Mouse (Mus musculus): ENCODE results near the gene Ugt3a1. TPM values are rescaled to one million over a fixed set of nuclear protein-coding genes. Genes with fewer than 3 reads are reported as not detected.
"Not testable (repeated sequence)": the region's sequence is repeated elsewhere in the genome, so short reads cannot be mapped to it uniquely, and the experiment has no call there.

Gene Ugt3a1
- not detected in 2 replicates for polyA plus RNA-seq (2014; fragmentation: Nextera tagmentation; extraction: Ambion mirVana)

DNA sequence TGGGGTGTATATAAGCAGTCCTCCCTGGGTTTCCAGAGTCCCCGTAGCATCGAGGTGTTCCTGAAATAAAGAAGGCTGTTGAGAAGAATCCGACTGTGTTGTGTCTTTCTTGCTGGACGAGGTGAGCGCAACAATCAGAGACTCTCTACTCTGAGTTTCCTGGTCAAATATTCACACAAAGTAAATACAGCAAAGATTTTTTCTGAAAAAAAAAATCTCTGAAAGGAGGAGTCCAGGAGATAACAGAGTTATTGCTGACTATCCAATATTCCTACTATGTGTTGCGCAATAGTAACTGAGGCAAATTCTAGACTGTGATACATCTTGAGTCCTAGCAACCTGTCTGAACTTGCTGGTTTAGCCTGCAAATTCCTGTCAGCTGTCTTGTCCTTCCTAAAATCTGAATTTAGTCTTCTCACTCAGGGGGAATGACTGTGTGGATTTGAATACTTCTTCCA lies at the start of gene Ugt3a1:
Gene Ugt3a1, plus strand, starts transcription at position 51 of the 458 bp plus-strand sequence.
- Histone ChIP-seq H3K9ac (ENCODE audit: low read depth, low read length) (no peak within 1 kb of the TSS), H3K27ac (replicated peaks; ENCODE audit: low read depth, low read length) (no peak within 1 kb of the TSS), H3K4me2 (ENCODE audit: low read depth, low read length) (no peak within 1 kb of the TSS), H3K4me1 (ENCODE audit: control insufficient read depth, insufficient read depth, low read length) (no peaks in the 10 kb centered on the region), H3K27me3 (replicated peaks; ENCODE audit: control insufficient read depth, insufficient read depth, low read length) (no peaks in the 10 kb centered on the region), H3K9me3 (ENCODE audit: control insufficient read depth, low read length) (no peaks in the 10 kb centered on the region), H3K4me3 (ENCODE audit: low read depth, low read length) (no peak within 1 kb of the TSS), H3K36me3 (ENCODE audit: control insufficient read depth, insufficient read depth, low read length) (no peaks in the 10 kb centered on the region)
- DNase-seq (ENCODE audit: low spot score) (no peak), ATAC-seq (ENCODE audit: low read depth) (no peak)
- 92% methylated on average over 6 of the region's 6 CpGs for WGBS

DNA sequence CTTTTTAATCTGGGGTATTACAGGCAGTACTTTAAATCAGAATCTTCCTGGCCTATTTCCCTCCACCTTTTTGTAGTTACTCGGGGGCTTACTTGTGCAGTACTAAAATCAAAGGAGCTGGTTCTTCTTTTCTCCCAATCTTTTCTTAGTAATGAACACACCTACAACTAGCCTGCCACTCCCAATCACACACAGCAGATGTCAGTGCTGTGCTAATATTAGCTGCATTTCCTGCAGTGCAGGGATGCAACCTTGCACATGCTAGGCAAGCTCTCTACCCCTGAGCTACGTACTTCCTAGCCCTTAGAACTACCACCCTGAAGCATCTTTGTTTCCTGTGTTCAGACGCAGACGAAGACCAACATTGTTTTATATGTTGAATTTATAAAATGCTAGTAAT lies 45.8 kb upstream of the Ugt3a1 start:
- H3K9ac ChIP-seq (ENCODE audit: low read depth, low read length); ATAC-seq (ENCODE audit: low read depth); H3K27me3 ChIP-seq (replicated peaks; ENCODE audit: control insufficient read depth, insufficient read depth, low read length); H3K4me1 ChIP-seq (ENCODE audit: control insufficient read depth, insufficient read depth, low read length); DNase-seq (ENCODE audit: low spot score); H3K27ac ChIP-seq (replicated peaks; ENCODE audit: low read depth, low read length); H3K4me3 ChIP-seq (ENCODE audit: low read depth, low read length); H3K9me3 ChIP-seq (ENCODE audit: control insufficient read depth, low read length); H3K36me3 ChIP-seq (ENCODE audit: control insufficient read depth, insufficient read depth, low read length); H3K4me2 ChIP-seq (ENCODE audit: low read depth, low read length): not testable (repeated sequence)
- WGBS = 75% methylated on average over 4 of the region's 4 CpGs

DNA sequence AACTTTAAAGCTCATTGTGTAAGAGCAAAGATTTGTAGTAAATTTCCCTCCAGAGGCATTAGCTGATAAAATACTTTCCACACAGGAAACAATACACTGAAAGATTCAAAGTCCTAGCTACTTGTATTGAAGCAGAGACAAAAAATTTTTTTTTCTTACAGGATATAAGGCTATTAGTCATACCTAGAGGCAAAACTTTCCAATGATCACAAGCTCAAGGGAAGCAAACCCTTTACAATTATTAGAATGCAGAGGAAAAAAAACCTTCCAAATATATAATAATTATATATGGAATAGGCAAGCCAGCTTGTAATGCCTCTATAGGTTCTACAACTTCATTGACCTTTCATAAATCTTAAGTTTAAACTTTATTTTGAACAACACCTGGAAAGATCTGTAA lies 30.3 kb upstream of the Ugt3a1 start:
- no peak overlapping the region for H3K4me3 ChIP-seq (ENCODE audit: low read depth, low read length)
- no peak overlapping the region for H3K27ac ChIP-seq (replicated peaks; ENCODE audit: low read depth, low read length)
- H3K27me3 ChIP-seq (replicated peaks; ENCODE audit: control insufficient read depth, insufficient read depth, low read length) = no peaks in the 10 kb centered on the region
- ATAC-seq (ENCODE audit: low read depth) (no peak), DNase-seq (ENCODE audit: low spot score) (no peak)
- H3K4me1 ChIP-seq (ENCODE audit: control insufficient read depth, insufficient read depth, low read length) = no peaks in the 10 kb centered on the region
- no peaks in the 10 kb centered on the region for H3K9me3 ChIP-seq (ENCODE audit: control insufficient read depth, low read length)
- H3K4me2 ChIP-seq (ENCODE audit: low read depth, low read length) = no peak overlapping the region
- no peak overlapping the region for H3K9ac ChIP-seq (ENCODE audit: low read depth, low read length)
- H3K36me3 ChIP-seq (ENCODE audit: control insufficient read depth, insufficient read depth, low read length) = no peaks in the 10 kb centered on the region

DNA sequence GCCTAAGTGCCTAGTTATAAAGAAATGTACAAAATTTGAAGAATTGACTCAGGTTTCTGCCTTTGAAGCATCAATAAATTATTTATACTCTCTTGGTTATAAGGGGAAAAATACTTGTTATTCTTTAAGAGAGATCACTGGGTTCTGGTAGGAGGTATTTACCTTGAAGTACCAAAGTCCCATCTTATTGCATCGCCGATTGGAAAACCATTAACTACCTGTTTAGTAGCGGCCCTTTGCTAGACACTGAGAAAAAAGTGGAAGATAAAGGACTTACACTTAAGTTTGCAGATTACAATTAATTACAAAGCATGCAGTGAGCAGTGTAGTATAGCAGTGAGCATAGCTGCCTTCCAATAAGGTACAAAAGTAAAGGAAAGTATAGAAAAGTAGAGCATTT lies 23.8 kb upstream of the Ugt3a1 start:
- Histone ChIP-seq H3K36me3 (ENCODE audit: control insufficient read depth, insufficient read depth, low read length) (no peaks in the 10 kb centered on the region), H3K4me3 (ENCODE audit: low read depth, low read length) (no peak overlapping the region), H3K4me1 (ENCODE audit: control insufficient read depth, insufficient read depth, low read length) (no peaks in the 10 kb centered on the region), H3K27ac (replicated peaks; ENCODE audit: low read depth, low read length) (no peak overlapping the region), H3K9ac (ENCODE audit: low read depth, low read length) (no peak overlapping the region), H3K4me2 (ENCODE audit: low read depth, low read length) (no peak overlapping the region), H3K27me3 (replicated peaks; ENCODE audit: control insufficient read depth, insufficient read depth, low read length) (no peaks in the 10 kb centered on the region), H3K9me3 (ENCODE audit: control insufficient read depth, low read length) (no peaks in the 10 kb centered on the region)
- ATAC-seq (ENCODE audit: low read depth) (no peak), DNase-seq (ENCODE audit: low spot score) (no peak)
- 90% methylated on average over 3 of the region's 3 CpGs for WGBS

DNA sequence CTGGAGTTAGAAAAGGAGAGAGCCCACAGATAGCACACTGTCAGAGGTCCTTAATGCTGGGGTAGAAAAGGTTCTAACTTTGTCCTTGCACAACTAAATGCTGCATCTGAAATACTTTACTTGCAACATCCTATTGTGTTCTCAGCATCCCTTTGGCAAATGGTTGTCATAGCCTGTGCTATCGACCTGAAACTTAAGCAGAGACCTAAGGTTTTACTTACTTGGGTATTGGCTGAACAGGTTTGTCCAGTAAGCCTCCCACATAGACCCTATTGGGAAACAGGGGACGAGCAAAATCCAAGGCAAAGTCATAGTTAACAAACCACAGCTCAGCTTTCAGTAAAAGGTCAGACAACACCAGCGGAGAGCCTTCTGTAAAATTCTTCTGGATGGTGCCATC lies 16.1 kb upstream of the Ugt3a1 start:
- Histone ChIP-seq H3K27me3 (replicated peaks; ENCODE audit: control insufficient read depth, insufficient read depth, low read length) (no peaks in the 10 kb centered on the region), H3K27ac (replicated peaks; ENCODE audit: low read depth, low read length) (no peak overlapping the region), H3K36me3 (ENCODE audit: control insufficient read depth, insufficient read depth, low read length) (no peaks in the 10 kb centered on the region), H3K9me3 (ENCODE audit: control insufficient read depth, low read length) (no peaks in the 10 kb centered on the region), H3K9ac (ENCODE audit: low read depth, low read length) (no peak overlapping the region), H3K4me2 (ENCODE audit: low read depth, low read length) (no peak overlapping the region), H3K4me3 (ENCODE audit: low read depth, low read length) (no peak overlapping the region), H3K4me1 (ENCODE audit: control insufficient read depth, insufficient read depth, low read length) (no peaks in the 10 kb centered on the region)
- no peak for DNase-seq (ENCODE audit: low spot score)
- no peak for ATAC-seq (ENCODE audit: low read depth)
- 74% methylated on average over 3 of the region's 3 CpGs for WGBS

DNA sequence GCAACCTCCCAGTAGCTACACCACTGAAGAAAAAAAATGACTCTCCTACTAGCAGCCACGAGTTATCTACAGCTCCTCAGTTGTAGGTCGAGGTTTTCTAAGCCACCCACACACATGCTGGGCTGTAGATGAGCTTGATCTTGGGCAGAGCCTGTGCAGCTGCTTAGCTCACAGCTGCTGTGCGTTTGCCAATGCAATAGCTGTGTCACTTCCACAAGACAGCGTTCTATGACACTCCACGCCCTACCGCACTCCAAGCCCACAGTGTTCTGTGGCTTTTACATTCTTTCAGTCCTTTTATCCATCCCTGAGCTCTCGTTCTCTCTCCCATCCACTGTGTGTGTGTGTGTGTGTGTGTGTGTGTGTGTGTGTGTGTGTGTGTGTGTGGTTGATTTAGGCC lies 4.8 kb upstream of the Ugt3a1 start:
- ATAC-seq (ENCODE audit: low read depth) (no peak), DNase-seq (ENCODE audit: low spot score) (peak; percentile 3)
- no peak overlapping the region for H3K4me2 ChIP-seq (ENCODE audit: low read depth, low read length)
- no peak overlapping the region for H3K27ac ChIP-seq (replicated peaks; ENCODE audit: low read depth, low read length)
- H3K27me3 ChIP-seq (replicated peaks; ENCODE audit: control insufficient read depth, insufficient read depth, low read length) = no peaks in the 10 kb centered on the region
- no peak overlapping the region for H3K9ac ChIP-seq (ENCODE audit: low read depth, low read length)
- H3K36me3 ChIP-seq (ENCODE audit: control insufficient read depth, insufficient read depth, low read length) = no peaks in the 10 kb centered on the region
- H3K4me1 ChIP-seq (ENCODE audit: control insufficient read depth, insufficient read depth, low read length) = no peaks in the 10 kb centered on the region
- H3K4me3 ChIP-seq (ENCODE audit: low read depth, low read length) = no peak overlapping the region
- no peaks in the 10 kb centered on the region for H3K9me3 ChIP-seq (ENCODE audit: control insufficient read depth, low read length)
- WGBS = 66% methylated on average over 7 of the region's 7 CpGs

DNA sequence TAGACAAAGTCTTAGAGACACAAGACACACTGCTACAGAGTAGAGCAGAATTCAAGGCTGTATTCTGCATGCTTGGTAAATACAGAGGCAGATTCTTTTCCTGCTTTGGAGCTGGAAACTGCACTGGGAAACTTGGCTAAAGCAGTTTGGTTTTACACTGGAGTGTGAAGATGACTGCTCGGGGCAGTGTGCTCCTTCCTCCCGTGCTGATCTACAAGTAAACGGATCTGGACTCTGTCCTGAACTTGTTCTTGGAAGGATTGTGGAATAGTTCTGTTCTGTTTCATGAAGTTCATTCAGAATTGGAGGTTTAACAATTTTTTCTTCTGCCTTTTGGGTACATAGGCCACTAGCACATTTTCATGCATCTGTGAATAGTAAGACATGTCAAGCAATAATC lies 2.3 kb downstream of the Ugt3a1 start:
- no peaks in the 10 kb centered on the region for H3K27me3 ChIP-seq (replicated peaks; ENCODE audit: control insufficient read depth, insufficient read depth, low read length)
- WGBS = 76% methylated on average over 3 of the region's 3 CpGs
- no peaks in the 10 kb centered on the region for H3K36me3 ChIP-seq (ENCODE audit: control insufficient read depth, insufficient read depth, low read length)

DNA sequence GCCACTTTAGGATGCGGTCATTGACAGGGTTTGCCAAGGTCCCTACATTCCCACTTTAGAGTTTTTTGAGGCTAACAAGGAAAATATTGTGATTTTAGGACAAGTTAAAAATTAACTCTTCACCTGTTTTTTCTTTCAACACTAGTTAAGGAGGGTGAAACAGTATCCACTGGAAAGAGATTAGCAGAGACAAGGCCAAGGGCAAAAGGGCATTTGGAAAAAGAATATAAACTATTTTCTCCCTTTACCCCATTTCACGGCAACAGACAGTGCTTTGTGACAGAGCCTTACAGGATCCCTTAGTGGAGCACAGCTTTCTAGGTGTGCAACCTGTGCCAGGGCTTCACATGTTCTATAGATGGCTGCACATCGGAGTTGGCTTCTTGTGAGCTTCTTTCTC lies 2.9 kb downstream of the Ugt3a1 start:
- Histone ChIP-seq H3K4me3 (ENCODE audit: low read depth, low read length) (no peak overlapping the region), H3K4me1 (ENCODE audit: control insufficient read depth, insufficient read depth, low read length) (no peaks in the 10 kb centered on the region), H3K9me3 (ENCODE audit: control insufficient read depth, low read length) (no peaks in the 10 kb centered on the region), H3K27ac (replicated peaks; ENCODE audit: low read depth, low read length) (no peak overlapping the region), H3K9ac (ENCODE audit: low read depth, low read length) (no peak overlapping the region), H3K27me3 (replicated peaks; ENCODE audit: control insufficient read depth, insufficient read depth, low read length) (no peaks in the 10 kb centered on the region), H3K4me2 (ENCODE audit: low read depth, low read length) (no peak overlapping the region), H3K36me3 (ENCODE audit: control insufficient read depth, insufficient read depth, low read length) (no peaks in the 10 kb centered on the region)
- no peak for ATAC-seq (ENCODE audit: low read depth)
- 84% methylated on average over 3 of the region's 3 CpGs for WGBS
- no peak for DNase-seq (ENCODE audit: low spot score)

More for the DNA sequence above, 2.3 kb downstream of the Ugt3a1 start:
- no peak overlapping the region for H3K9ac ChIP-seq (ENCODE audit: low read depth, low read length)
- no peak overlapping the region for H3K4me3 ChIP-seq (ENCODE audit: low read depth, low read length)
- no peak overlapping the region for H3K4me2 ChIP-seq (ENCODE audit: low read depth, low read length)
- H3K9me3 ChIP-seq (ENCODE audit: control insufficient read depth, low read length) = no peaks in the 10 kb centered on the region
- H3K4me1 ChIP-seq (ENCODE audit: control insufficient read depth, insufficient read depth, low read length) = no peaks in the 10 kb centered on the region
- no peak for ATAC-seq (ENCODE audit: low read depth)
- DNase-seq (ENCODE audit: low spot score) = no peak
- no peak overlapping the region for H3K27ac ChIP-seq (replicated peaks; ENCODE audit: low read depth, low read length)

DNA sequence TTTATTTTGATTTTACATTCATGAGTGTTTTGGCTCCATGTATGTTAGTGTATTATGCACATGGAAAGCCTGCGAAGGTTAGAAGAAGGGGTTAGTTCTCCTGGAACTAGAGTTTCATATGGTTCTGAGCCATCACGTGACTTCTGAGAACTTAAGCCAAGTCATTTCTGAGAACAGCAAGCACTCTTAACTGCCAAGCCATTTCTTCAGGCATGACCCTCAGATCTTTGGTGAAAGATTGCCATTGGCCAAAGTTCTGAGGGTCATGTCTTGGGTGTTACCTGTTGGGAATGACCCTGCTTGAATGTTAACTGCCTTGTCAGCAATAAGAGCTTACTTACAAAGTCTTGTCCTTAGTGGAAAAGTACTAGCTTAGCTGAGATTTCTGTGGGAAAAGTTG lies 6.5 kb downstream of the Ugt3a1 start:
- Histone ChIP-seq H3K4me2 (ENCODE audit: low read depth, low read length) (no peak overlapping the region), H3K9ac (ENCODE audit: low read depth, low read length) (no peak overlapping the region), H3K27ac (replicated peaks; ENCODE audit: low read depth, low read length) (no peak overlapping the region), H3K9me3 (ENCODE audit: control insufficient read depth, low read length) (no peaks in the 10 kb centered on the region), H3K36me3 (ENCODE audit: control insufficient read depth, insufficient read depth, low read length) (no peaks in the 10 kb centered on the region), H3K4me3 (ENCODE audit: low read depth, low read length) (no peak overlapping the region), H3K4me1 (ENCODE audit: control insufficient read depth, insufficient read depth, low read length) (no peaks in the 10 kb centered on the region), H3K27me3 (replicated peaks; ENCODE audit: control insufficient read depth, insufficient read depth, low read length) (no peaks in the 10 kb centered on the region)
- no peak for DNase-seq (ENCODE audit: low spot score)
- no peak for ATAC-seq (ENCODE audit: low read depth)
- 91% methylated on average over 2 of the region's 2 CpGs for WGBS

Data from embryonic facial prominence, embryonic 14.5 days (tissue).